Mouse (Mus musculus): ENCODE results near the gene Pnpla2. TPM values are rescaled to one million over a fixed set of nuclear protein-coding genes. Genes with fewer than 3 reads are reported as not detected.
A peak's percentile ranks its signal among the peaks of the same experiment; 100 is the strongest.

Pnpla2 gene
- polyA plus RNA-seq, 1 experiment from 2014 or later = 31.9 TPM

DNA sequence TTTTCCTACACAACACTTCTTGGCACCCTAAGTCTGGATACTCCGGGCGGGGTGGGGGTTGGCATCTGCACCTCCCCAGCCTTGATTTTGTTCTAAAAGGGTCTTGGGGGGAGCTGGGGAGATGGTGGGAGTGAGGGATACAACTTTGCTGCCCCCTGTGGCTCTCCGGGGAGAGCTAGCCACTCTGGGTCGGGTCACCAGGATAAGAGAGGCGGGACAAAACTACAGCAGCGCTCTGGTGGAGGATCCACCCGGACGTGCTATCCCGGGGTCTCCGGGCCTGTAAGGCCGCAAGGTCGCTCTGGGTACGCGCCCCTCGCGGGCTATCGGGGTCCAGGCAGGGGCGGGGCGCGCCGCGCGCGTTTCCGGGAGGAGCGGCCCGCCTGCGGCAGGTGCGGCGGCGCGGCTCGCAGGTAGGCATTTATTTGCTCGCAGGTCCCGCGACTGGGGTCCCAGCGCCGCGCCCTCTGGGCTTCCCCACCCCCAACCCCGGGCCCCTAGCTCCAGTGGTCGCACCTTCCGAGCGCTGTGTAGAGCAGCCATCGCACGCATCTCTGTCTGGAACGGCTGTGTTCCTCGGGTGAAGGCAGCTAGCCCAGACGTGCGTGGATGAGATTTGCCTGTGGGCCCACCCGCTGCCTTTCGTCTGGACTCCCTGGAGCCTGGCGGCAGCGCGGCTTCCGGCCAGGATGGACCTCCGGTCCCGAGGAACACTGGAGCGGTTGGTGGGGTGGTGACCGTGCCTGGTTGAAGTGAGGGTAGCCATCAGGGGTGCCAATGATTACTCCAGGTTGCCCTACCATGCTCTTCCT, 6.7 kb downstream of the Pnpla2 start:
- Histone ChIP-seq H3K4me2 (replicated peaks; ENCODE audit: low read depth, low read length) (peak overlapping the region; percentile 91), H3K4me1 (ENCODE audit: control insufficient read depth, insufficient read depth, low read length) (peaks cover 29% of the 10 kb centered on the region), H3K4me3 (ENCODE audit: low read length) (peak overlapping the region; percentile 50), H3K27me3 (ENCODE audit: control insufficient read depth, insufficient read depth, low read length) (peaks cover 50% of the 10 kb centered on the region), H3K36me3 (ENCODE audit: control insufficient read depth, insufficient read depth, low read length) (no peaks in the 10 kb centered on the region; the same call in 1 of the 2 replicates), H3K9me3 (ENCODE audit: control insufficient read depth, low read length) (no peaks in the 10 kb centered on the region), H3K9ac (ENCODE audit: low read depth, low read length) (peak overlapping the region; percentile 65), H3K27ac (ENCODE audit: low read depth, low read length) (no peak overlapping the region)
- ATAC-seq (ENCODE audit: low FRiP score, low TSS enrichment) = no peak
- 2% methylated on average over 58 of the region's 59 CpGs for WGBS

DNA sequence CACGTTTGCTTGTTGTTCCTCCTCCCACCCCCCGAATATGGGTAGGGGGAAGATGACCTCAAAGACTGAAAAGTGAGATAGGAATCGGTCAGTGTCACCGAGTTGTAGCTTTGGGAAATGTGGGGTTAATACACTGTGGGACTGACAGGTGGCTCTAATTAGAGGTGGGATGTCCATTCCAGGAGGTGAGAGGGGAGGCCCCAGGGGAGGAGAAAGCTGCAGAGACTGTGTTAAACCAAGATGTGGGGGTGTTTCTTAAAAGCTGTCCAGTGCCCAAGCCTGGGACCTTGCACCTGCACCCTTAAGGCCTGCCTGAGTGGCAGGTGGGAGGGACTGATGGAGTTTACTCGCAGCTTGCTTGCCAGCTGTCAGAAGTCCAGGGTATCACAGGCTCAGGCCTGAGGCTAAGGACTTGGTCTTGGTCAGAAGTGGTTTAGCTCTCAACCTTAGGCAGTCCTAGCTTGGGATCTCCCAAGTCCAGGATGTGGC, 7.4 kb downstream of the Pnpla2 start:
- WGBS = 9% methylated on average over 5 of the region's 5 CpGs
- peaks cover 32% of the 10 kb centered on the region for H3K4me1 ChIP-seq (ENCODE audit: control insufficient read depth, insufficient read depth, low read length)
- H3K4me2 ChIP-seq (replicated peaks; ENCODE audit: low read depth, low read length) = peak overlapping the region; percentile 91
- peak overlapping the region; percentile 50 for H3K4me3 ChIP-seq (ENCODE audit: low read length)
- H3K36me3 ChIP-seq (ENCODE audit: control insufficient read depth, insufficient read depth, low read length) = no peaks in the 10 kb centered on the region; the same call in 1 of the 2 replicates
- H3K9me3 ChIP-seq (ENCODE audit: control insufficient read depth, low read length) = no peaks in the 10 kb centered on the region
- H3K27me3 ChIP-seq (ENCODE audit: control insufficient read depth, insufficient read depth, low read length) = peaks cover 51% of the 10 kb centered on the region
- no peak for ATAC-seq (ENCODE audit: low FRiP score, low TSS enrichment)
- no peak overlapping the region for H3K27ac ChIP-seq (ENCODE audit: low read depth, low read length)
- H3K9ac ChIP-seq (ENCODE audit: low read depth, low read length) = peak overlapping the region; percentile 65

DNA sequence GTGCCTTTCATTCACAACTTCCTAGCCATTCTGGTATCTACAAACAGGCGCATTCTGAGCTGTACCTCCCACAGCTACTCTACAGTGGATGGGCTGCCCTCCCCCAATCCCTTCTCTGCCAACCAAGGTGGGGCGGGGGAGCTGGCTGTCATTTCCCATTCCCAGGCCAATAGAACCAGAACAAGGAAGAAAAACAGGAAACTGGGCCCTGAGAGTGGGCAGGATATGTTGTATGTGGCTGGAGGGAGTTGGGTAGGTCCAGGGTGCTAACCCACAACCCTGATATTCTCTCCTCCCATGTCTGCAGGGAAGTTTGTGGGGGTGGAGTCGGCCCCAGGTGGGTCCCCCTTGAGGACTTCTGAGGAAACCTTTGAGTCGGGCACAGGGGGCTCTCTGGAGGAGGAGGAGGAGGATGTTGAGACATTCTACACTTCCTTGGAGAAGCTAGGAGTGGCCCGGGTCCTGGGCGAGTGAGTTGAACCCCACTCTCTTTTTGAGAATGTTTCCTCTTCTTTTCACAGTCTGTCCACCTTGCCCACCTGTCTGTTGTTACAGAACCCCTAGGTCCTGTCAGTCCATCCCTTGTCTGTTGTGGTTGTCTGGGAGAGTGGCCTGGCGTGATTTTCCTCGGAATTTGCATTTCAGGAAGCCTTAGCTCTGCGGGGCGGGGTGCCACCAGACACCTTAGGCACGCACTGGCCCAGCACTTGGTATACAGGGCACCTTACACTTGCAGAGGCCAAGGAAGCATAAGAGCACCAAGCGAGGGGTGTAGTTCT, 9.0 kb downstream of the Pnpla2 start:
- H3K4me2 ChIP-seq (replicated peaks; ENCODE audit: low read depth, low read length) = peak overlapping the region; percentile 42
- peaks cover 51% of the 10 kb centered on the region for H3K27me3 ChIP-seq (ENCODE audit: control insufficient read depth, insufficient read depth, low read length)
- H3K9ac ChIP-seq (ENCODE audit: low read depth, low read length) = peak overlapping the region; percentile 42; the same call in 1 of the 2 replicates
- peak overlapping the region; percentile 18 for H3K4me3 ChIP-seq (ENCODE audit: low read length)
- H3K36me3 ChIP-seq (ENCODE audit: control insufficient read depth, insufficient read depth, low read length) = no peaks in the 10 kb centered on the region; the same call in 1 of the 2 replicates
- no peak for ATAC-seq (ENCODE audit: low FRiP score, low TSS enrichment)
- H3K9me3 ChIP-seq (ENCODE audit: control insufficient read depth, low read length) = no peaks in the 10 kb centered on the region
- H3K4me1 ChIP-seq (ENCODE audit: control insufficient read depth, insufficient read depth, low read length) = peaks cover 42% of the 10 kb centered on the region
- WGBS = 28% methylated on average over 12 of the region's 12 CpGs
- H3K27ac ChIP-seq (ENCODE audit: low read depth, low read length) = no peak overlapping the region

DNA sequence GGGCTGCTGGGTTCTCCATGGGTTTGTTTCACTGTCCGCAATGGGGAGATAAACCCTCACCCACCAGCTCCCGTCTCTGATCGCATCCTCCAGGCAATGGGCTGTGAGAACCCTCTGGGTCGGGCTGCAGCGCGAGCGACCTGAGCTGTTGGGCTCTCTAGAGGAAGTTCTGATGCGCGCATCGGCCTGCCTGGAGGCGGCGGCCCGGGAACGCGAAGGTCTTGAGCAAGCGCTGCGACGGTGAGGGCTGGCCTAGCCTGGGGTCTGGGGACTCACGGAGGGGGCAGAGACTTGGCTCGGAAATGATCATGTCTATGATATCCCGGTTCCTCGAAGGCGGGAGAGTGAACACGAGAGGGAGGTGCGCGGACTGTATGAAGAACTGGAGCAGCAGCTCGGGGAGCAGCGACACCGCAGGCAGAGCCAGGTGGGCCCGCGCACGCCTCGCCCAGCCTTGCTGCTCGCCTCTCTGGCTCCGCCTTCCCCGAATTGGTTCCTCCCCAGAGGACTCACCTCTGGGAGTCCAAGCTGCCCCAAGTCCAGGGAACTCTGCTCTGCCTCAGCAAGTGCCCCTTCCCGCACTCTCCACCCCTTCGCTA, 9.7 kb downstream of the Pnpla2 start:
- H3K36me3 ChIP-seq (ENCODE audit: control insufficient read depth, insufficient read depth, low read length) = peaks cover 5% of the 10 kb centered on the region; the same call in 1 of the 2 replicates
- peak overlapping the region; percentile 18 for H3K4me3 ChIP-seq (ENCODE audit: low read length)
- ATAC-seq (ENCODE audit: low FRiP score, low TSS enrichment) = no peak
- no peak overlapping the region for H3K27ac ChIP-seq (ENCODE audit: low read depth, low read length)
- H3K9ac ChIP-seq (ENCODE audit: low read depth, low read length) = peak overlapping the region; percentile 42
- peak overlapping the region; percentile 42 for H3K4me2 ChIP-seq (replicated peaks; ENCODE audit: low read depth, low read length)
- no peaks in the 10 kb centered on the region for H3K9me3 ChIP-seq (ENCODE audit: control insufficient read depth, low read length)
- WGBS = 6% methylated on average over 38 of the region's 38 CpGs
- H3K27me3 ChIP-seq (ENCODE audit: control insufficient read depth, insufficient read depth, low read length) = peaks cover 51% of the 10 kb centered on the region
- peaks cover 49% of the 10 kb centered on the region for H3K4me1 ChIP-seq (ENCODE audit: control insufficient read depth, insufficient read depth, low read length)

DNA sequence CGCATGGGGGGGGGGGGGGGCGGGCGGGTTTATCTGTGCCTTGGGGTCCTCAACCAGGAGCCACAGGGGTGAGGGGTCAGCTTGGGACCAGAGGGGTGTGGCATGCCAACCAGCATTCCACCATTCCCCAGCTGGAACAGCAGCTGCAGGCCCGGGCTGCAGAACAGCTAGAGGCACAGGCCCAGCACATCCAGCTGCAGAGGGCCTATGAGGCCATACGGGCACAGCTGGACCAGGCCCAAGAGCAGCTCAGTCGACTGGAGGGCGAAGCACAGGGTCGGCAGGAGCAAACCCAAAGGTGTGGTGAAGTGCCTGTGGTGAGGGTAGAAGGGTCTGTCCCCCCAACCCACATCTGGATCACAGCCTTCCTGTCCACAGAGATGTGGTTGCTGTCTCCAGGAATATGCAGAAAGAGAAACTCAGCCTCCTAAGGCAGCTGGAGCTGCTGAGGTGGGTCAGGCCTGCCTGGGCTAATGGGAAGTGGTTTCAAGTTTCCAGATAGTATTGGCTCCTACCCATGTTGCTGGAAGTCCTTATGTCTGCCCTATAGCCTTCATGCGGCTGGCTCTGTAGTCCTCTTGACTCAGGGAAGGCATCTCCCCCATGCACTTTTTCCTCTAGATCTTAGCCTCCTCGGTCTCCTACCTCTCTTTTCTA, 10.5 kb downstream of the Pnpla2 start:
- 37% methylated on average over 10 of the region's 10 CpGs for WGBS
- Histone ChIP-seq H3K4me2 (replicated peaks; ENCODE audit: low read depth, low read length) (peak overlapping the region; percentile 42), H3K9me3 (ENCODE audit: control insufficient read depth, low read length) (no peaks in the 10 kb centered on the region), H3K4me3 (ENCODE audit: low read length) (0 out of 2 replicates have a peak overlapping the region, but pooled peaks have one; percentile 18), H3K4me1 (ENCODE audit: control insufficient read depth, insufficient read depth, low read length) (peaks cover 52% of the 10 kb centered on the region), H3K9ac (ENCODE audit: low read depth, low read length) (0 out of 2 replicates have a peak overlapping the region, but pooled peaks have one; percentile 12), H3K27me3 (ENCODE audit: control insufficient read depth, insufficient read depth, low read length) (peaks cover 49% of the 10 kb centered on the region), H3K27ac (ENCODE audit: low read depth, low read length) (no peak overlapping the region), H3K36me3 (ENCODE audit: control insufficient read depth, insufficient read depth, low read length) (peaks cover 13% of the 10 kb centered on the region)
- ATAC-seq (ENCODE audit: low FRiP score, low TSS enrichment) = no peak

DNA sequence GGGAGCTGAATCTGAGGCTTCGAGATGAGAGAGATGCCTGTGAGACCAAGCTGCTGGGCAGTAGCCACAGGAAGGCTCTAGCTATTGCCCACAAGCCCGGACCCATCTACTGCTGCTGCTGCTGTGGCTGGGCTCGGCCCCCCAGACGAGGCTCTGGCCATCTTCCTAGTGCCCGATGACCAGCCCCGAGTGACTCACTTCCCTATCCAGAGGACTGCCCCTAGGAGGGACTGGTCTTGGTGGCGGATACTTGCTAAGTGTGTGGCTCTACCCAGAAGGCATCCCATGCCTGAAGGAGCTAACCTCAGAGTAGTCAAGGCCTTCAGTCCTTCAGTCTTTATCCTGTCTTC, 11.0 kb downstream of the Pnpla2 start:
- H3K36me3 ChIP-seq (ENCODE audit: control insufficient read depth, insufficient read depth, low read length) = peaks cover 18% of the 10 kb centered on the region
- 0 out of 2 replicates have a peak overlapping the region, but pooled peaks have one; percentile 12 for H3K9ac ChIP-seq (ENCODE audit: low read depth, low read length)
- no peak overlapping the region for H3K4me2 ChIP-seq (replicated peaks; ENCODE audit: low read depth, low read length)
- H3K27me3 ChIP-seq (ENCODE audit: control insufficient read depth, insufficient read depth, low read length) = peaks cover 44% of the 10 kb centered on the region
- H3K4me1 ChIP-seq (ENCODE audit: control insufficient read depth, insufficient read depth, low read length) = peaks cover 52% of the 10 kb centered on the region
- no peak overlapping the region for H3K27ac ChIP-seq (ENCODE audit: low read depth, low read length)
- no peak for ATAC-seq (ENCODE audit: low FRiP score, low TSS enrichment)
- no peaks in the 10 kb centered on the region for H3K9me3 ChIP-seq (ENCODE audit: control insufficient read depth, low read length)
- WGBS = 71% methylated on average over 7 of the region's 7 CpGs
- no peak overlapping the region for H3K4me3 ChIP-seq (ENCODE audit: low read length)

DNA sequence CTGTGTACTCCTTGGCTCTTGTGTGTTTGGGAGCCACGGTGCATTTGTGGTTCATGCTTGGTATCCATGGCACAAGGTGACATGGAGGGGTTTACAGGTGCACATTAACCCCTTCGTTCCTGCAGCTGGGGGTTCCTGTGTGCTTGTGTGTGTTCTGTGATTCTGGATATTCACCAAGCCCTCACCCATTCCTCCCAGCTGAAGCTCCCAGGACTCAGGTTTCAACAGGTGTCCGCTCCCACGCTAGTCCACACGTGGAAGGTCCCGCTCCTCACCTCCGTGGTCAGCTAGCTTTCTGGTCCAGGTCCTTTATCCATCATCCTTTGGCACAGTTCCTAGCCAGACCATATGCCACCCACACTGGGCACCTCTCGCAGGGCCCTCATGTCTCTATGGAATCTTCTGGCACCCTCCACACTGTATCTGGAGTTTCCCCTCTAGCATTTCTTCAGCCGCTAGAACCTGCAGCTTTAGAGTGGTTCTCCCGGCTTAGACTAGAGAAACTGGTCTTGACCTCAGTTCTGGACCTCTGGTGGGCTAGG, 11.7 kb downstream of the Pnpla2 start:
- H3K4me1 ChIP-seq (ENCODE audit: control insufficient read depth, insufficient read depth, low read length) = peaks cover 46% of the 10 kb centered on the region
- peak overlapping the region; percentile 52 for H3K4me2 ChIP-seq (replicated peaks; ENCODE audit: low read depth, low read length)
- H3K27ac ChIP-seq (ENCODE audit: low read depth, low read length) = peak overlapping the region; percentile 87
- H3K9me3 ChIP-seq (ENCODE audit: control insufficient read depth, low read length) = no peaks in the 10 kb centered on the region
- ATAC-seq (ENCODE audit: low FRiP score, low TSS enrichment) = no peak
- 56% methylated on average over 10 of the region's 10 CpGs for WGBS
- peak overlapping the region; percentile 71 for H3K9ac ChIP-seq (ENCODE audit: low read depth, low read length)
- peaks cover 24% of the 10 kb centered on the region for H3K36me3 ChIP-seq (ENCODE audit: control insufficient read depth, insufficient read depth, low read length)
- peak overlapping the region; percentile 57 for H3K4me3 ChIP-seq (ENCODE audit: low read length)
- peaks cover 39% of the 10 kb centered on the region for H3K27me3 ChIP-seq (ENCODE audit: control insufficient read depth, insufficient read depth, low read length)
